Mouse (Mus musculus): ENCODE measurements around the gene 2010111I01Rik. TPM values are rescaled to one million over a fixed set of nuclear protein-coding genes. Genes with fewer than 3 reads are reported as not detected.
A peak's percentile ranks its signal among the peaks of the same experiment; 100 is the strongest.

The 2010111I01Rik gene
- total and polyA plus RNA-seq, 3 experiments = 26.3 to 32.7 TPM; not detected in 1

DNA sequence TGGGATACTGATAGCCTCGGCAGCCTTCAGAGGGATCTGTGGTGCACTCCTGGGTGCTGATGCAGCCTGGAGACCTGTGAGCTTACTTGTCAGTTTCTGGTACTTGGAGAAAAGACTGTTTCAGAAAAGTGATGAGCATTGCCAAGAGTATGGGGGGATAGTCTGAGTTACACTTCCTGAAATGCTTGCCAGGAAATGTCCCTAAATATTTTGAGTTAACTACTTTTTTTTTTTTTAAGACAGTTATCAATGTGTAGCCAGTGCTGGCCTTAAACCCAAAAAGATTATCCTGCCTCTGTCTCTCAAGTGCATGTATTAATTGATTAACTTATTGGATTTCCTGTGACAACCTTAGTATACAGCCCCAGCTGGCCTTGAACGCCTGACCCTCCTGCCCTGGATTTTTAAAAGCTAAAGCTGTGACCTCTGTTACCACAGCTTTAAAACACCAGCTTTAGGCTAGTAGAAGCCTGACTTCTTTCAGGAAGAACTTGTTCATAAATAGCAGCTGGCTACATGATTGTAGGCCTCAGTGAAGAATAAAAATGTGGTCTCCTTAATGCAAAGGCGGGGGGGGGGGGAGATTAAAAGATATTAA is 150.6 kb downstream of the 2010111I01Rik start:
- peak; percentile 60; the same call in 1 of the 2 replicates for TF ChIP-seq ZNF384 (IDR thresholded peaks at IDR 0.05; ENCODE audit: low read depth, low read length)
- TF ChIP-seq GABPA (IDR thresholded peaks at IDR 0.05; ENCODE audit: low read depth, low read length) = no peak
- Histone ChIP-seq H3K4me1 (ENCODE audit: control insufficient read depth in 1 of 2, insufficient read depth in 2 of 2, low read length in 2 of 2) (peaks cover 11 to 30% of the 10 kb centered on the region in 2 experiments; a peak in 3 of 4 replicates), H3K4me3 (ENCODE audit: control insufficient read depth in 1 of 2, insufficient read depth in 1 of 2, low read depth in 2 of 2, low read length in 2 of 2) (no peak overlapping the region), H3K79me2 (ENCODE audit: control insufficient read depth, insufficient read depth, low read length, poor library complexity) (no peaks in the 10 kb centered on the region), H3K27ac (ENCODE audit: control insufficient read depth, low read depth, low read length) (no peak overlapping the region), H3K36me3 (ENCODE audit: control insufficient read depth in 1 of 2, insufficient read depth in 2 of 2, low read length in 2 of 2) (peaks cover 0 to 32% of the 10 kb centered on the region in 2 experiments; a peak in 2 of 4 replicates), H3K9ac (ENCODE audit: control insufficient read depth, low read depth, low read length, poor library complexity, severe bottlenecking) (no peak overlapping the region), H3K9me3 (replicated peaks; ENCODE audit: insufficient read depth, low read length) (no peaks in the 10 kb centered on the region), H3K27me3 (ENCODE audit: control insufficient read depth in 1 of 2, insufficient read depth in 2 of 2, low read length in 2 of 2) (no peaks in the 10 kb centered on the region)
- DNase-seq (ENCODE audit: low read depth, low spot score) = peak; percentile 37

DNA sequence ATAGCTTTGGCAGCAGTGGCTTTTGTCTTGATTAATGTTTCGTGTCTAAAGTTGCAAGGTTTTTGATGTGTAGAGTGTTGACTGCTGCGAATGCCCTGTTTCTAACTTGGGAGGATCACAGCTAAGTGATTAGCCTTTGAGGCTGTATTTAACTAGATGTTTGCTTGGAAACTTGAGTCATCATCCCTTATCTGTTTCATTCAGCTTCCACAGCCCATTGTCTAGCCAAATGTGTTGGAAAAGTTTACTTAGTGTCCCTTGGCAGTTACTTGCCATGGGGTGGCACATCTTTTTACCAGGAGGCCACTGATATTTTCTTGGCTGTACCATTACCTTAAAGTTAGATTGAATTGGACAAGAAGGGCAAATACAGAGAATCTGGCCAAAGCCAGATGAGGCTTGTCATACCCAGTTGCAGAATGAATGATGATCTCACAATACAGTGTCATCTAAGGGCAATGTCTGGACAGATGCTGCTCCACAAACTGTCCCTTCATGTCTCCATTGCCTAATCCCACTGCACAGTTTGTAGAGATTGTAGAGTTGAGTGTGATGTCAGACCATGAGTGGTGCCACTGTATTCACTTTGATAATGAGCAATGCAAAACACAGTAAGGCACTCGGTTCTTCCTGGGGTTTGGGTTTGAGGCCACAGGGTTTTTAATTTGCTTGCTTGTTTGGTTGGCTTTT is 152.9 kb downstream of the 2010111I01Rik start:
- peaks cover 7 to 26% of the 10 kb centered on the region in 2 experiments; a peak in 3 of 4 replicates for H3K4me1 ChIP-seq (ENCODE audit: control insufficient read depth in 1 of 2, insufficient read depth in 2 of 2, low read length in 2 of 2)
- peak; percentile 52 for DNase-seq (ENCODE audit: low read depth, low spot score)
- no peaks in the 10 kb centered on the region for H3K79me2 ChIP-seq (ENCODE audit: control insufficient read depth, insufficient read depth, low read length, poor library complexity)
- no peaks in the 10 kb centered on the region for H3K27me3 ChIP-seq (ENCODE audit: control insufficient read depth in 1 of 2, insufficient read depth in 2 of 2, low read length in 2 of 2)
- peak; percentile 63 for TF ChIP-seq TAL1 (IDR thresholded peaks at IDR 0.05; ENCODE audit: low read length)
- no peak for TF ChIP-seq MYB (IDR thresholded peaks at IDR 0.05; ENCODE audit: low read depth, low read length)
- TF ChIP-seq EP300 (IDR thresholded peaks at IDR 0.05; ENCODE audit: low read depth in 1 of 2, low read length in 2 of 2) = peak; percentile 51 to 60
- TF ChIP-seq POLR2A (IDR thresholded peaks at IDR 0.05; ENCODE audit: control insufficient read depth in 1 of 2, insufficient read depth in 1 of 2, low read depth in 1 of 2, low read length in 2 of 2, poor library complexity in 1 of 2) = no peak
- TF ChIP-seq GATA1 (IDR thresholded peaks at IDR 0.05; ENCODE audit: low read depth, low read length) = peak; percentile 56
- peaks cover 0 to 27% of the 10 kb centered on the region in 2 experiments; a peak in 2 of 4 replicates for H3K36me3 ChIP-seq (ENCODE audit: control insufficient read depth in 1 of 2, insufficient read depth in 2 of 2, low read length in 2 of 2)
- H3K9me3 ChIP-seq (replicated peaks; ENCODE audit: insufficient read depth, low read length) = no peaks in the 10 kb centered on the region
- H3K4me3 ChIP-seq (ENCODE audit: control insufficient read depth in 1 of 2, insufficient read depth in 1 of 2, low read depth in 2 of 2, low read length in 2 of 2) = no peak overlapping the region
- H3K27ac ChIP-seq (ENCODE audit: control insufficient read depth, low read depth, low read length) = no peak overlapping the region; the same call in 1 of the 2 replicates
- H3K9ac ChIP-seq (ENCODE audit: control insufficient read depth, low read depth, low read length, poor library complexity, severe bottlenecking) = no peak overlapping the region

DNA sequence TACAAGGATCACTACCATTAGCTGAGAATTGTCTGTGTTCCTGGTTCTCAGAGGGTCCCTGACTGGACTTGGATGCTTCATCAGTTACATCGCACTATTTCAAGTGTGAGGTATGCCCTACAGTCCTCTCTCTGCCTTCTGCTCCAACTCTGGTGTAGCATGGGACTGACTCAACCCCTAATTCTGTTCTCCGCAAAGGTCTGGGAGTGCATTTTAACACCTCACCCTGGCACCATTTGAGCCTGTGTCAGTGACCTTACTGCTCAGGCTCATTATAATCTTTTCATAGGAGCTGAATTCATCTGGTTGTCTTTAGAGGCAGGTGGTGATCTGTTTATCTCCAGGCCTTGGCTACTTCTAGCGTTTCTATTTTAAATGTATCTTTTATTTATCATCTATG is 154.0 kb downstream of the 2010111I01Rik start:
- Histone ChIP-seq H3K9me3 (replicated peaks; ENCODE audit: insufficient read depth, low read length) (no peaks in the 10 kb centered on the region), H3K27me3 (ENCODE audit: control insufficient read depth in 1 of 2, insufficient read depth in 2 of 2, low read length in 2 of 2) (no peaks in the 10 kb centered on the region), H3K4me1 (ENCODE audit: control insufficient read depth in 1 of 2, insufficient read depth in 2 of 2, low read length in 2 of 2) (peaks cover 7 to 20% of the 10 kb centered on the region in 2 experiments; a peak in 3 of 4 replicates), H3K79me2 (ENCODE audit: control insufficient read depth, insufficient read depth, low read length, poor library complexity) (no peaks in the 10 kb centered on the region), H3K27ac (ENCODE audit: control insufficient read depth, low read depth, low read length) (no peak overlapping the region), H3K36me3 (ENCODE audit: control insufficient read depth in 1 of 2, insufficient read depth in 2 of 2, low read length in 2 of 2) (peaks cover 0 to 20% of the 10 kb centered on the region in 2 experiments; a peak in 2 of 4 replicates), H3K4me3 (ENCODE audit: control insufficient read depth in 1 of 2, insufficient read depth in 1 of 2, low read depth in 2 of 2, low read length in 2 of 2) (no peak overlapping the region), H3K9ac (ENCODE audit: control insufficient read depth, low read depth, low read length, poor library complexity, severe bottlenecking) (no peak overlapping the region)
- TF ChIP-seq TAL1 (IDR thresholded peaks at IDR 0.05; ENCODE audit: low read length) (no peak), USF1 (IDR thresholded peaks at IDR 0.05; ENCODE audit: low read depth, low read length) (no peak), BHLHE40 (IDR thresholded peaks at IDR 0.05; ENCODE audit: borderline replicate concordance, low read depth, low read length) (no peak), CHD2 (IDR thresholded peaks at IDR 0.05; ENCODE audit: low read length) (no peak), GATA1 (IDR thresholded peaks at IDR 0.05; ENCODE audit: low read depth, low read length) (no peak), ELF1 (IDR thresholded peaks at IDR 0.05; ENCODE audit: low read depth, low read length) (no peak), MYB (IDR thresholded peaks at IDR 0.05; ENCODE audit: low read depth, low read length) (no peak)
- DNase-seq (ENCODE audit: low read depth, low spot score) = no peak

Measured in MEL (cell line).